Mouse (Mus musculus) CH12.LX (cell line): ENCODE results near the gene Ubxn1.

ENCODE experiments used
- CTCF ChIP-seq, 2 experiments: IDR thresholded peaks in 1 of 2; conservative IDR thresholded peaks in 1 of 2; 2 replicates each; pipeline ENCODE4 v1.5.1; 2011 to 2012; ENCODE audit warnings: low read depth in 2 of 2, low read length in 2 of 2, improper control_type of control experiment in 1 of 2, inconsistent platforms in 1 of 2, mild to moderate bottlenecking in 1 of 2, moderate library complexity in 1 of 2
- E2F4 ChIP-seq: IDR thresholded peaks from 2 replicates; pipeline ENCODE4 v1.6.1; 2011; ENCODE audit warnings: low read depth, low read length, improper control_type of control experiment; ENCODE audit not compliant: insufficient replicate concordance
- EP300 ChIP-seq: IDR thresholded peaks from 2 replicates; pipeline ENCODE4 v1.6.1; 2011; ENCODE audit warnings: low read length, improper control_type of control experiment

DNA sequence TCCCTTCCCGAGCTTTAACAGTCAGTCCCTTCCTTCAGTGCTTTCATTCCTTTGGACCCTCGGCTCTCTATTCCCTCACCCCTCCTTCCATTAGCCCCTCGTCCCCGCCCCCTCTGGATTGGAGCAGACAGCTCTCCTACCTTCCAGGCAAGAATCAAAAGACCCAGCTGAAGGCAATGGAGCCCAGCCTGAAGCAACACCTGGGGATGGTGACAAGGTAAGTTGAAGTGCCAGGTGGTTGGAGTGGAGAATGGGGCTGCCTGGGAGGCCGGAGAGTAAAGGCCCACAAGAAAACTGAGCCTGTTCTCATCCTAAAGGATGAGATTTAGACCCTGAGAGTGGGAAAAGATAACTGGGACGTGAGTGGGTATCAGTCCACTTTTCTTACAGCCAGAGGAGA, 37.2 kb downstream of the Ubxn1 start:
- TF ChIP-seq EP300 (no peak), CTCF (conservative IDR thresholded peaks at IDR 0.05 in 1 of 2, IDR thresholded peaks at IDR 0.05 in 1 of 2; ENCODE audit: low read depth in 2 of 2, low read length in 2 of 2) (no peak), E2F4 (no peak)
